Mouse (Mus musculus): Measurements from ENCODE around the gene Lgr5. TPM values are rescaled to one million over a fixed set of nuclear protein-coding genes. Genes with fewer than 3 reads are reported as not detected.
A peak's percentile ranks its signal among the peaks of the same experiment; 100 is the strongest.

Gene Lgr5
- polyA plus RNA-seq, 1 experiment = 43.5 TPM

GRCm38 (mm10) chr10:115457368-115458021, 130.1 kb downstream of the Lgr5 start:
- no peak for DNase-seq (ENCODE audit: extremely low spot score in 1 of 2, low spot score in 1 of 2)

- DNase-seq (ENCODE audit: extremely low spot score in 1 of 2, low spot score in 1 of 2) = no peak
Measured at GRCm38 (mm10) chr10:115448614-115449013, 139.0 kb downstream of the Lgr5 start.

- DNase-seq (ENCODE audit: extremely low spot score in 1 of 2, low spot score in 1 of 2) = no peak
Measured at GRCm38 (mm10) chr10:115437286-115437685, 150.3 kb downstream of the Lgr5 start.

GRCm38 (mm10) chr10:115425351-115425750, 162.2 kb downstream of the Lgr5 start:
- DNase-seq (ENCODE audit: extremely low spot score in 1 of 2, low spot score in 1 of 2) = no peak

GRCm38 (mm10) chr10:115421976-115422375, 165.6 kb downstream of the Lgr5 start:
- no peak for DNase-seq (ENCODE audit: extremely low spot score in 1 of 2, low spot score in 1 of 2)

- DNase-seq (ENCODE audit: extremely low spot score in 1 of 2, low spot score in 1 of 2) = no peak
Measured at GRCm38 (mm10) chr10:115414056-115414455, 173.5 kb downstream of the Lgr5 start.

GRCm38 (mm10) chr10:115413496-115413895, 174.1 kb downstream of the Lgr5 start:
- no peak for DNase-seq (ENCODE audit: extremely low spot score in 1 of 2, low spot score in 1 of 2)

- DNase-seq (ENCODE audit: extremely low spot score in 1 of 2, low spot score in 1 of 2) = peak; percentile 17 to 71
Measured at GRCm38 (mm10) chr10:115406393-115406792, 181.2 kb downstream of the Lgr5 start.

Other genes starting within 250 kb of the Lgr5 start
- 32.6 and 33.4 TPM in 2 replicates for gene Tmem19, start 225.3 kb downstream of the Lgr5 start, polyA plus RNA-seq (2012; rRNA removed)
- 13.9 and 14.1 TPM in 2 replicates for gene Thap2, start 203.3 kb downstream of the Lgr5 start, polyA plus RNA-seq (2012; rRNA removed)
- 109 and 118 TPM in 2 replicates for gene Zfc3h1, start 202.8 kb downstream of the Lgr5 start, polyA plus RNA-seq (2012; rRNA removed)
- gene A930009A15Rik, start 17.8 kb downstream of the Lgr5 start, polyA plus RNA-seq (2012; rRNA removed) = 0.86 and 0.90 TPM in 2 replicates
- gene Tspan8, start 229.1 kb upstream of the Lgr5 start, polyA plus RNA-seq (2012; rRNA removed) = 0.88 and 1.0 TPM in 2 replicates

Measured in frontal cortex, adult 2 months (tissue).